Mouse (Mus musculus) embryonic facial prominence, embryonic 10.5 days (tissue): ENCODE results near the gene Irgc1. TPM values are rescaled to one million over a fixed set of nuclear protein-coding genes. Genes with fewer than 3 reads are reported as not detected.

ENCODE experiments used
- DNase-seq: peaks from one replicate; pipeline ENCODE4 v3.0.0-alpha.2; 2017; ENCODE audit warnings: low spot score
- H3K27ac ChIP-seq: fragments of 300-500 bp; sonication (generic); replicated peaks from 2 replicates; pipeline ENCODE4 v1.5.1; 2016; ENCODE audit warnings: mild to moderate bottlenecking
- H3K27me3 ChIP-seq: fragments of 300-500 bp; sonication (generic); replicated peaks from 2 replicates; pipeline ENCODE4 v1.6.1; 2016; ENCODE audit warnings: low read depth, mild to moderate bottlenecking; ENCODE audit not compliant: poor library complexity, severe bottlenecking
- H3K36me3 ChIP-seq: fragments of 300-500 bp; sonication (generic); replicated peaks from 2 replicates; pipeline ENCODE4 v1.6.1; 2016; ENCODE audit warnings: mild to moderate bottlenecking, moderate library complexity
- H3K4me1 ChIP-seq: fragments of 300-500 bp; sonication (generic); 2 replicates; pipeline ENCODE4 v1.6.1; 2016
- H3K4me3 ChIP-seq: fragments of 300-500 bp; sonication (generic); 2 replicates; pipeline ENCODE4 v1.5.1; 2016; ENCODE audit warnings: mild to moderate bottlenecking, moderate library complexity
- H3K9me3 ChIP-seq: fragments of 300-500 bp; sonication (generic); 2 replicates; pipeline ENCODE4 v1.6.1; 2016; ENCODE audit warnings: mild to moderate bottlenecking
- WGBS: fragments of 180-500 bp; shearing (Covaris S2); methylation state at CpG from one replicate; pipeline ENCODE4 v1.1.7; 2016; 5-methylcytosine and 5-hydroxymethylcytosine counted together
- polyA plus RNA-seq: library from polyadenylated mRNA; unstranded; fragments of >200 nt; fragmentation: Nextera tagmentation; extraction: Ambion mirVana; gene quantifications from 2 replicates; pipeline ENCODE4 v1.2.1, GENCODE M21; 2016

The Irgc1 gene
- polyA plus RNA-seq, 1 experiment from 2014 or later, result not detected

GRCm38 (mm10) chr7:24467886-24468285, 15.8 kb upstream of the Irgc1 start:
- H3K27me3 ChIP-seq, result peaks cover 3% of the 10 kb centered on the region
- no peak for DNase-seq
- no peak overlapping the region for H3K4me3 ChIP-seq
- no peak overlapping the region for H3K27ac ChIP-seq
- 81% methylated on average over 5 of the region's 5 CpGs for WGBS
- H3K4me1 ChIP-seq, result peaks cover 4% of the 10 kb centered on the region
- H3K36me3 ChIP-seq, result no peaks in the 10 kb centered on the region
- H3K9me3 ChIP-seq, result peaks cover 5% of the 10 kb centered on the region; the same call in 1 of the 2 replicates

GRCm38 (mm10) chr7:24466835-24467234, 14.7 kb upstream of the Irgc1 start:
- Histone ChIP-seq H3K4me3 (no peak overlapping the region), H3K27me3 (peaks cover 11% of the 10 kb centered on the region), H3K36me3 (no peaks in the 10 kb centered on the region), H3K27ac (no peak overlapping the region), H3K4me1 (peaks cover 12% of the 10 kb centered on the region), H3K9me3 (peaks cover 5% of the 10 kb centered on the region; the same call in 1 of the 2 replicates)
- WGBS, result 87% methylated on average over 6 of the region's 6 CpGs
- no peak for DNase-seq

- Histone ChIP-seq H3K27me3 (peaks cover 20% of the 10 kb centered on the region), H3K4me3 (peak within 1 kb of the TSS; percentile 45), H3K36me3 (no peaks in the 10 kb centered on the region), H3K4me1 (peaks cover 15% of the 10 kb centered on the region), H3K9me3 (no peaks in the 10 kb centered on the region), H3K27ac (peak within 1 kb of the TSS; percentile 44)
- 12% methylated on average over 27 of the region's 27 CpGs for whole genome bisulfite sequencing
- DNase-seq, result peak; percentile 56
Measured at GRCm38 (mm10) chr7:24462388-24463319, 10.6 kb upstream of the Irgc1 start, which contains the start of gene Plaur. Gene Plaur (plus strand): TSS chr7:24462484.

- Histone ChIP-seq H3K9me3 (no peaks in the 10 kb centered on the region), H3K4me3 (no peak overlapping the region), H3K27me3 (peaks cover 20% of the 10 kb centered on the region), H3K27ac (no peak overlapping the region), H3K4me1 (peaks cover 15% of the 10 kb centered on the region), H3K36me3 (no peaks in the 10 kb centered on the region)
- no peak for DNase-seq
- WGBS, result 73% methylated on average over 14 of the region's 14 CpGs
Measured at GRCm38 (mm10) chr7:24461376-24462051, 9.4 kb upstream of the Irgc1 start.

- no peak overlapping the region for H3K4me3 ChIP-seq
- peaks cover 20% of the 10 kb centered on the region for H3K27me3 ChIP-seq
- H3K4me1 ChIP-seq, result peaks cover 15% of the 10 kb centered on the region
- WGBS, result 70% methylated on average over 3 of the region's 3 CpGs
- no peak overlapping the region for H3K27ac ChIP-seq
- no peaks in the 10 kb centered on the region for H3K9me3 ChIP-seq
- no peaks in the 10 kb centered on the region for H3K36me3 ChIP-seq
- no peak for DNase-seq
Measured at GRCm38 (mm10) chr7:24459843-24460242, 7.7 kb upstream of the Irgc1 start.

GRCm38 (mm10) chr7:24459440-24459839, 7.3 kb upstream of the Irgc1 start:
- Histone ChIP-seq H3K9me3 (no peaks in the 10 kb centered on the region), H3K4me3 (no peak overlapping the region), H3K36me3 (no peaks in the 10 kb centered on the region), H3K4me1 (peaks cover 15% of the 10 kb centered on the region), H3K27ac (no peak overlapping the region), H3K27me3 (peaks cover 20% of the 10 kb centered on the region)
- WGBS, result 80% methylated on average over 5 of the region's 5 CpGs
- DNase-seq, result no peak

GRCm38 (mm10) chr7:24457726-24458370, 5.8 kb upstream of the Irgc1 start:
- 71% methylated on average over 10 of the region's 10 CpGs for WGBS
- no peak for DNase-seq
- peaks cover 17% of the 10 kb centered on the region for H3K27me3 ChIP-seq
- no peaks in the 10 kb centered on the region for H3K36me3 ChIP-seq
- H3K4me3 ChIP-seq, result no peak overlapping the region
- peaks cover 11% of the 10 kb centered on the region for H3K4me1 ChIP-seq
- no peaks in the 10 kb centered on the region for H3K9me3 ChIP-seq
- no peak overlapping the region for H3K27ac ChIP-seq

- 87% methylated on average over 5 of the region's 5 CpGs for WGBS
- Histone ChIP-seq H3K4me1 (no peaks in the 10 kb centered on the region), H3K27ac (no peak overlapping the region), H3K9me3 (no peaks in the 10 kb centered on the region), H3K4me3 (no peak overlapping the region), H3K36me3 (no peaks in the 10 kb centered on the region), H3K27me3 (peaks cover 3% of the 10 kb centered on the region; the same call in 1 of the 2 replicates)
- DNase-seq, result no peak
Measured at GRCm38 (mm10) chr7:24455726-24456125, 3.6 kb upstream of the Irgc1 start.

GRCm38 (mm10) chr7:24454199-24454598, 2.1 kb upstream of the Irgc1 start:
- Histone ChIP-seq H3K4me1 (no peaks in the 10 kb centered on the region), H3K27ac (no peak overlapping the region), H3K36me3 (no peaks in the 10 kb centered on the region), H3K4me3 (no peak overlapping the region), H3K9me3 (no peaks in the 10 kb centered on the region), H3K27me3 (peaks cover under 1% of the 10 kb centered on the region; the same call in 1 of the 2 replicates)
- WGBS, result 67% methylated on average over 2 of the region's 2 CpGs
- no peak for DNase-seq

GRCm38 (mm10) chr7:24450585-24451017, 1.5 kb downstream of the Irgc1 start:
- Histone ChIP-seq H3K9me3 (peaks cover 3% of the 10 kb centered on the region; the same call in 1 of the 2 replicates), H3K27me3 (no peaks in the 10 kb centered on the region), H3K4me1 (no peaks in the 10 kb centered on the region), H3K4me3 (no peak overlapping the region), H3K27ac (no peak overlapping the region), H3K36me3 (no peaks in the 10 kb centered on the region)
- 72% methylated on average over 9 of the region's 9 CpGs for WGBS
- no peak for DNase-seq

GRCm38 (mm10) chr7:24448782-24449517, 3.1 kb downstream of the Irgc1 start:
- WGBS, result 62% methylated on average over 14 of the region's 14 CpGs
- DNase-seq, result no peak

More at GRCm38 (mm10) chr7:24448782-24449517, 3.1 kb downstream of the Irgc1 start:
- no peak overlapping the region for H3K4me3 ChIP-seq
- no peaks in the 10 kb centered on the region for H3K4me1 ChIP-seq
- no peaks in the 10 kb centered on the region for H3K36me3 ChIP-seq
- peaks cover 3% of the 10 kb centered on the region; the same call in 1 of the 2 replicates for H3K9me3 ChIP-seq
- H3K27me3 ChIP-seq, result no peaks in the 10 kb centered on the region
- H3K27ac ChIP-seq, result no peak overlapping the region
